Mouse (Mus musculus): ENCODE measurements at regions not wholly inside any gene's neighbourhood (a gene's known extent, or its start where the extent isn't known, plus 50 kb on each side); places are given as distances from the start of the nearest gene placed in this dataset.

DNA sequence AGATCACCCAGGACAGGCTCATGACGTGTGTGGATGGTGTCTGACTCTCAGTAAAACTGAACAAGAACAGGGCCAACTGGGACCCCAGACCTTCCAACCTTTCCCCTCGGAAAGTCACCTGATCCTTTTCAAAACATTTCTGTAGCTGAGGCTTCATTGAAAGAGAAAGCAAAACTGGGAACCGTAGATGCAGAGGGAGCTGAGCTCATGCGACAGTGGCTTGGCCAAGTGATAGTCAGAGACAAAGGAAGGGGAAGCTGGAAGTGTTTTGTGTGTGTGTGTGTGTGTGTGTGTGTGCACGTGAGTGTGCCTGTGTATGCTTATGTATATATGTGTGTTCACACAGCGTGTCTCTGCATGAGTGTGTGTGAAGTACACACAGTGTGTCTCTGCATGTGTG is 56.7 kb downstream of the Cryba4 start:
- DNase-seq = no peak

Measured in adrenal gland, postnatal 25 days (tissue).